Mouse (Mus musculus) heart, adult 18-20 months (tissue): ENCODE data around the gene Phf21b. TPM values are rescaled to one million over a fixed set of nuclear protein-coding genes. Genes with fewer than 3 reads are reported as not detected.
"Not testable (repeated sequence)": the region's sequence is repeated elsewhere in the genome, so short reads cannot be mapped to it uniquely, and the experiment has no call there.

ENCODE experiments used
- DNase-seq, 2 experiments: peaks; one replicate each; pipeline ENCODE4 v3.0.0; 2021 to 2022; ENCODE audit warnings: mixed read lengths in 1 of 2
- total RNA-seq, 2 experiments: library from RNA; stranded (reverse); gene quantifications; 2 replicates each; pipeline ENCODE4 v1.2.3; 2021

The Phf21b gene
- total RNA-seq, 2 experiments from 2014 or later, result 0.92 to 1.9 TPM

- no peak for DNase-seq
These were observed 80.3 kb downstream of the Phf21b start for GRCm38 (mm10) chr15:84775421-84776174.

GRCm38 (mm10) chr15:84772191-84773111 lies 83.4 kb downstream of the Phf21b start:
- DNase-seq, result no peak

GRCm38 (mm10) chr15:84769641-84770341 lies 86.1 kb downstream of the Phf21b start:
- DNase-seq, result peak; percentile 59 to 67

- DNase-seq, result not testable (repeated sequence)
These were observed 87.3 kb downstream of the Phf21b start for GRCm38 (mm10) chr15:84768531-84768930.

GRCm38 (mm10) chr15:84766621-84767020 lies 89.2 kb downstream of the Phf21b start:
- DNase-seq, result no peak

GRCm38 (mm10) chr15:84763423-84763812 lies 92.4 kb downstream of the Phf21b start:
- no peak for DNase-seq

- DNase-seq, result no peak
These were observed 93.0 kb downstream of the Phf21b start for GRCm38 (mm10) chr15:84762712-84763422.

GRCm38 (mm10) chr15:84758493-84758892 lies 97.4 kb downstream of the Phf21b start:
- peak in 1 of 2 experiments; percentile 38 for DNase-seq

GRCm38 (mm10) chr15:84756426-84756825 lies 99.4 kb downstream of the Phf21b start:
- DNase-seq, result no peak

- peak; percentile 67 to 90 for DNase-seq
These were observed 100.9 kb downstream of the Phf21b start for GRCm38 (mm10) chr15:84754987-84755386.

- no peak for DNase-seq
These were observed 110.0 kb downstream of the Phf21b start for GRCm38 (mm10) chr15:84745831-84746230.

GRCm38 (mm10) chr15:84744308-84744707 lies 111.5 kb downstream of the Phf21b start:
- no peak for DNase-seq

GRCm38 (mm10) chr15:84743347-84743746 lies 112.5 kb downstream of the Phf21b start:
- DNase-seq, result no peak

- DNase-seq, result no peak
These were observed 114.3 kb downstream of the Phf21b start for GRCm38 (mm10) chr15:84741573-84741972.

- DNase-seq, result no peak
These were observed 117.6 kb downstream of the Phf21b start for GRCm38 (mm10) chr15:84738246-84738645.

GRCm38 (mm10) chr15:84736994-84737346 lies 118.9 kb downstream of the Phf21b start:
- no peak for DNase-seq

- no peak for DNase-seq
These were observed 119.4 kb downstream of the Phf21b start for GRCm38 (mm10) chr15:84736346-84736993.
